Mouse (Mus musculus): ENCODE measurements around the gene Hlx.
A peak's percentile ranks its signal among the peaks of the same experiment; 100 is the strongest.

Hlx gene

GRCm38 (mm10) chr1:184732556-184733049, at the start of gene Hlx:
Hlx (minus strand) TSS chr1:184732619.
- DNase-seq (ENCODE audit: low read depth, low spot score): peak; percentile 96

DNA sequence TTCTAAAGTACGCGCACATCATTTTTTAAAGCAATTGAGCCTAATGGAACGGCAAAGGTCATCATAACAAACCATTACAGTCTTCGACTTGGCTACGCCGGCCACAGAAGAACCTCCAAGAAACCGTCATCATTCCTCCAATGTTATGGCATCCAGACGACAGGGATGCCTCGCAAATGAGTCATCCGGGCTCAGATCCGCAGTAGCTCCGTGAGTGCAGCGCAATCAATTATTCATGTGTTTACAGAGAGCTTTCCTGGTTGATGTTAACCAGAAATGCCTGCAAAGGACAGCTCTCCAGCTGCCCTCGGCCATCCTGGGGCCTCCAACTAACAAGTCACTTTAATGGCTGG, 49.7 kb upstream of the Hlx start:
- DNase-seq (ENCODE audit: low read depth, low spot score): no peak

- DNase-seq (ENCODE audit: low read depth, low spot score): no peak
Observed at GRCm38 (mm10) chr1:184781286-184782160, 49.1 kb upstream of the Hlx start.

DNA sequence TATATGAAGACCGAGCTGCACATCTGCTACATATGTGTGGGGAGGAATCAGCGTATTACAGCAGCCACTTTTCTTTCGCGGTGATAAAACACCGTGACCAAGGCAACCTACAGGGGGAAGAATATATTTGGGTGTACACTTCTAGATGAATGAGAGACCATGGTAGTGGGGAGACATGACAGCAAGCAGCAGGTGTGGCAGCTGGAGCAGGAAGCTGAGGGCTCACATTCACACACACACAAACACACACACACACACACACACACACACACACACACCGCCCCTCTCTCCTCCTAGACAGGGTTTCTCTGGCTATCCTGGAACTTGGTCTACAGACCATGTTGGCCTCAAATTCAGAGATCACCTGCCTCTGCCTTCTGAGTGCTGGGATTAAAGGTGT, 45.7 kb upstream of the Hlx start:
- no peak for DNase-seq (ENCODE audit: low read depth, low spot score)

DNA sequence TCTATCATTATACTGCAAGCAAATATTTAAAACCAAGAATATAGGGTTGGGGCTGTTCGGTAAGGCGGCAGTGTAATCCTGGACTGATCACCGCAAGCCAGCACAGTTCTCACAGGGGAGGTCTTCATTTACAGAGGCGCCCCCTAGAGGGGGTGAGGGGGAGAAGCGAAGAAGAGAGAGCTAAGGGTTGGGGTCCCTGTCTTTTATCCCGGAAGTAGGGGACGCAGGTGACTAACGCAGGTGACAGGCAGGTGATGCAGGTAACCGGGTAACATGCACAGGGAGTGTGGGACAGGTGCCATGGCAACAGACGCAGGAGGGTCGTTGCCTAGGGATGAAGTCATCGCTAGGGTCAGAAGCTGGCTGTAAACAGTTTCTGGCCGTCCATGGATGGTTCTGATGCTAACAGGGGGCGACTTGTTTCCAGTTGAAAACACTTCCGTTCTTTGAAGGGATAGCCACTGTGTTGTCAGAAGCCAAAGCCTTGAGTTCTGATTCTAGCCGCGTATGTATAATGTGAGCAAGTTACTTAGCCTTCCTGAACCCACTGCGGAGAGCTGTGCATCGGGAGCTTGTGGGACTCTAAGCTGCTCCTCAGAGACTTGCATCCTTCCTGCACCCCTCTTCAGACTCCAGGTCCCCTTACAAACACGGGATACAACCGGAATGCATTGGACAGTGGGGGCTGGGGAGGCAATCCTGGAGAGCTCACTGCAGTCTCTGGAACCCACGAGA, 44.8 kb upstream of the Hlx start:
- DNase-seq (ENCODE audit: low read depth, low spot score): peak; percentile 54

GRCm38 (mm10) chr1:184775289-184775688, 42.9 kb upstream of the Hlx start:
- DNase-seq (ENCODE audit: low read depth, low spot score): no peak

DNA sequence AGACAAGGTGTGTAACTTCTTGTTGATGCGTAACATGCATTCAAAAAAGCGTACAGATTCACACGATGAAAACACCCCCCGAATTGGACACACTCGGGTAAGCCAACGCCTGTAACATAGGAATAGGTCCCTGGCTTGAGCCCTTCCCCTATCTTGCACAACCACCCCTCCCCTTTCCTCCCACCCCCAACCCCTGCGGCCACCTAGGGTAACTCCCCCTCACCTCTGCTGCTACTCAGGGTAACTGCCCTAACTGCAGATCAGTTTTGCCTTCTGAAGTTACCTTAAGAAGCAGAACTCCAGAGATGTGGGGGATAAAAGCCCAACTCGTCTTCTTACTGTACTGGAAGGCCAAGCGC, 39.5 kb upstream of the Hlx start:
- peak; percentile 13 for DNase-seq (ENCODE audit: low read depth, low spot score)

DNA sequence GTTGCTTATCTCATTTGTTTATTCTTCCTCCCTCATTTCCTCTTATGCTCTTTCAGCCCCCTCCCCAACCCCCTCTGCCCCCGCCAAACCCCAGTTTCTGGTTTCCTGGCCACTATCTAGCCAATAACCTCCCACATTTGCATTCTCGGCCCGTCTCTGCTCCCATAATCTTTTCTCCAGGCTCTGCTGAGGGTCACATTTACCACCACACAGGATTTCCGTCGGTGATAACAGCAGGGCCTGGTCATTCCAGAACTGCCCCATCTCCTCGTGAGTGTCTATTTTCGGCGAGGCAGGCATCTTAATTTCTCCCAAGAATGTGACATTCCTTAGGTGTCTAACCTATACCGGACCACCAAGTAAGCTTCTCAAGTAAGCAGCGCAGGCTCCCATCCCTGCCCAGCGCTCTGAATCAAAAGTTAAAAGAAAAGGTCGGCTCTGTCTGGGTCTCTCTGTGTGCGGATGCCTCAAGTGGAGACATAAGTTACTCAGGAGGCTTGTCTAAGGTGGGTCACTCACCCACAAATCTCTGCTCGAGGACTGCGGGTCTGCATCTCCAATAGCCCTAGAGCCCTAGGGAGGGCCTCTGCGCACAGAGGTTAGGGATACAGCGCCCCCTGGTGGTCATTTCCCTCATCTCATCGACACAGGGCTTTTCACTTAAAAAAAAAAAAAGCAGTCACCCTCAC, 38.9 kb upstream of the Hlx start:
- peak; percentile 86 for DNase-seq (ENCODE audit: low read depth, low spot score)

DNA sequence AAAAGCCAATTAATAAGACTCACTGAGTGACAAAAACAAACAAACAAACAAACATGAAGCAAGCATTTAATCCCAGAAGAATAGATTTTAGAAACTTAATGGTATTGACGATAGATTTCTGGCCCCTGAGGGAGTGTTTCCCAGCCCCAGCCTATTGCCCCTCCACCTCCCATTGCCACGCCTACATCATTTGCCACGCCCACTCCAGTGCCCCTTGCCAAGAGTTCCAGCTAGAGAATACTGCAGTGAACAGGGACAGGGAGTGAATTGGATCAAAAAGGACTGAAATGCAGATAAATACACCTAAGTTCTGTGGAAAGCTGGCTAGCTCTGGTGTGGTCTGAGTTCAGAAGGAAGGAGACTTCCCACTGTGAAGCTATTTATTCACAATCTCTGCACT, 31.4 kb upstream of the Hlx start:
- no peak for DNase-seq (ENCODE audit: low read depth, low spot score)

GRCm38 (mm10) chr1:184762941-184763340, 30.5 kb upstream of the Hlx start:
- DNase-seq (ENCODE audit: low read depth, low spot score): no peak

DNA sequence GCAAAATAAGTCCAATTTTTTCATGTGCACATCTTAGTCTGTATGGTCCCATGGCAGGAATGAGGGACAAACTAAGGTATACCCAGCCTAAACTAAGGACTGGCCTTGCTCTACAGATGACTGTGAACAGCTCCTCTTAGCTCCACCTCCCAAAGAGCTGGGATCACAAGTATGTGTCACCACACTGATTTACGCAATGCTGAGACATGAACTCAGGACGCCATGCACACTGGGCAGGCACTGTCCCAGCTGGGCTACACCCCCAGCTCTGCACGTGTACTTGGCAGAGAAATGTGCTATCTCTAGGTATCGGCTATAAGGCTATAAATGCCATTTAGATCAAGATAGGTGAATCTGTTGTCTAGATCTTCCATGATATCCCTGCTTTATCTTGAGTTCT, 29.6 kb upstream of the Hlx start:
- no peak for DNase-seq (ENCODE audit: low read depth, low spot score)

DNA sequence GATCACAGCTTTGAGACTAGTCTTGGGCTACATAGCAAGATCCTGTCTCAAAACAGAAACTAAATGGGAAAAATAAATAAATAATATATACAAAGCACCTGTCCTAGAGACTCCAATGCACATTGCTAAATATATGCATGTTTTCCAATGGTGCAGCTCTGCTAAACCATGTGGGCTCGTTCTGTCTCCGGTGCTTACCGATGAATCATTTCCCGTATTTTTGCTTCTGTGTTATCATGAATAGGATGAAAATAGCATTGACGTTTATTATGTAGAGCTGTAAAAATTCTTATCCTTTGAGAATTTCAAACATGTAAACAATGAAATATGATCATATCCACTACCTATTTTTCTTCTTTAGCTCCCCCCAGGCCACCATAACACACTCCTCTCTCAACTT, 20.3 kb upstream of the Hlx start:
- no peak for DNase-seq (ENCODE audit: low read depth, low spot score)

GRCm38 (mm10) chr1:184750114-184750664, 17.8 kb upstream of the Hlx start:
- DNase-seq (ENCODE audit: low read depth, low spot score): no peak

DNA sequence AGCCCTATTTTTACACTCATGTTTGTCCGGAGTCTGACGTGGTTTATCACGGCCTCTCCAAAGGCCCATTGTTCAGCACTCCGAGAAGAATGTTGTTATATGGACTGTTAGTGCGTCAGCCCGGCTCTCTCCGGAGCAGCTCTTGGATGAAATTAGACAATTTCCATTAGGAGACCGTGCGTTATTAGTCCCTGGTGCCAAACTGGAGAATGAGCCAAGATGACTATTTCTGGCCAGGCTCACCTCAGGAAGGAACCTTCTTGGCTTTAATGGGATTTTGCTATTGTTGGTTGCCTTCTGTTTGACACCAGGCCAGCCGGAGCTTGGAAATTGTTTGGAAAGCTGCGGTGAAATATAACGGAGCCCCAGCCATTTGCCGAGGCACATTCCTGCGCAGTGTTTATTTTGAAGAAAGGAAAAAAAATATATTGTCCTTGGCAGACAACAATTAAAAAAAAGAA, 16.3 kb upstream of the Hlx start:
- no peak for DNase-seq (ENCODE audit: low read depth, low spot score)

GRCm38 (mm10) chr1:184737876-184738479, 5.6 kb upstream of the Hlx start:
- DNase-seq (ENCODE audit: low read depth, low spot score): peak; percentile 71

DNA sequence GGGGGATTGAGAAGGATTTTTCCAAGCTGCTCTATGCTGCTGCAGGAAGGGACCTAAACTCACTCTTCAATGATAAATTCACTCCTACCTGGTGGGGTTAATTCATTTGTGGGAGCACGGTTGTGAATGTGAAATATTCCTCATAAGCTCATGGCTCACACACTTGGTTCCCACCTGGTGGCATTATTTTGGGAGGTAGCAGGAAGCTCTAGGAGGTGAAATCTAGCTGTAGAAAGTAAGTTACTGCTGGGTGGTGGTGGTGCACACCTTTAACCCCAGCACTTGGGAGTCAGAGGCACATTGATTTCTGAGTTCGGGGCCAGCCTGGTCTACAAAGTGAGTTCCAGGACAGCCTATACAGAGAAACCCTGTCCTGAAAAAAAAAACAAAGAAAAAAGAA, 4.8 kb upstream of the Hlx start:
- DNase-seq (ENCODE audit: low read depth, low spot score): no peak

DNA sequence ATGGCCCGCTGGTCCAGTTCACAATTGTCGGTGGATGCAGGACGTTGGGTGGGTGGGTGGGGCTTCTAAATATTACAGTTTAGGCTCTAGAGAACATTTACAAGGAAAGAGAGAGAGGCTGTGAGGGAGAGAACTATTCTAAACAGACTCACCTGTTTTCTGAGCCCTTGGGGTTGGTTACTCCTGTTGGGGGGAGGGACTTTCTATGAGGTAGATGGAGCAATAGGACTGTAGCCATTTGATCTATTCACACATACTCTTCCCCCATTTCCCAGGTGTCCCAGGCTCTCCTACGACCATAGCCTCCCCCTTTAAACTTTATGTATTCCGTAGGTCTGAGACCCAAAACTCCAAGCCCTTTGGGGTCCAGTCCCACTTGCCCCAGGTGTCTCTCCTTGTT, 3.8 kb upstream of the Hlx start:
- DNase-seq (ENCODE audit: low read depth, low spot score): no peak

GRCm38 (mm10) chr1:184734991-184735920, 2.8 kb upstream of the Hlx start:
- DNase-seq (ENCODE audit: low read depth, low spot score): no peak

DNA sequence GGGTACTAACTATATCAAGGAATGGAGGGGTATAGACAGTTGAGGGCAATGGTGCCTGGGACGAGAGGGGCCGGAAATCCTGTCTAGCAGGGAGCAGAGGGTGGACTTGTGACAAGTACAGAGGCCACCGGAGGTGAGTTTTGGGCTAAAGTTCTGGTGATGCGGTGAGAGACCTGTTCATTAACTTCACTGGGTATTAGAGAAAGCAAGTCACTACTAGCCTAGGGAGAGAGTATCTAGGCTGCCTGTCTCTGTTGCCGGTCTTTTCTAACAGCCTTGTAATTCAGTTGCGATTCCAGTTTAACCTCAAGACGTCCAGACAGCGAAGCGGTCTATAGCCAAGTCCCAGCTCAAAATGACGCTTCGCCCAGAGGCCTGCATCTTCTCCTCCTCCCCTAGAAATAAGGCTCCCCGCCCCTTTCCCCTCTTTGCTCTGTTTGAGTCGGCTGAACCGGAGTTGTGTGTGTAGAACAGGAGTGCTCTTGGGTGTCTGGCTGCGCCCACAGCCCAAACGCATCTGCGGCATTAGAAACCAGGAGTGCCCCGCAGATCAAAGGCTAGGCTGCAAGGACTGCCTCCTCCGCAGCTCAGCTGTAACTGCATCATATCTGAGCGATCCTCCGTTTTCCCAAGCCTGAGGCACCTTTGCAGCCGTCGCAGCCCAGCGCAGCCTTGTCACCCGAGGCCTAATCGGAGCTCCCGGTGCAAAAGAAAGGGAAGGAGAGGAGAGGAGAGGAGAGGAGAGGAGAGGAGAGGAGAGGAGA, 1.8 kb upstream of the Hlx start:
- peak; percentile 46 for DNase-seq (ENCODE audit: low read depth, low spot score)
